Mouse (Mus musculus) lung, adult 2 months (tissue): ENCODE results near the gene Samd14. TPM values are rescaled to one million over a fixed set of nuclear protein-coding genes. Genes with fewer than 3 reads are reported as not detected.
"Not testable (repeated sequence)": the region's sequence is repeated elsewhere in the genome, so short reads cannot be mapped to it uniquely, and the experiment has no call there.

ENCODE experiments used
- DNase-seq: peaks from one replicate; pipeline ENCODE4 v3.0.0; 2022
- H3K4me1 ChIP-seq: fragments of 200-500 bp; 2 replicates; pipeline ENCODE4 v1.6.1; 2011; ENCODE audit warnings: low read length; ENCODE audit not compliant: control insufficient read depth, insufficient read depth
- H3K4me3 ChIP-seq: fragments of 200-500 bp; replicated peaks from 2 replicates; pipeline ENCODE3; 2011; ENCODE audit warnings: low read depth, mild to moderate bottlenecking, control low read depth, low read length; ENCODE audit errors: extremely low read depth
- CTCF ChIP-seq: fragments of 200-500 bp; IDR thresholded peaks from 2 replicates; pipeline ENCODE4 v1.5.1; 2011; ENCODE audit warnings: mild to moderate bottlenecking, low read length, control low read depth; ENCODE audit not compliant: insufficient read depth
- POLR2A ChIP-seq: fragments of 200-500 bp; IDR thresholded peaks from 2 replicates; pipeline ENCODE4 v1.6.1; 2011; ENCODE audit warnings: low read depth, mild to moderate bottlenecking, control low read depth, low read length, borderline replicate concordance; ENCODE audit errors: extremely low read depth
- WGBS: fragments of 180-500 bp; shearing (Covaris S2); methylation state at CpG from one replicate; pipeline ENCODE4 v1.1.7; 2018; 5-methylcytosine and 5-hydroxymethylcytosine counted together
- polyA plus RNA-seq: library from polyadenylated mRNA; depleted of rRNA; stranded (reverse); fragments of >200 nt; gene quantifications from 2 replicates; pipeline ENCODE4 v1.2.3, GENCODE M21; 2012; rRNA removed

The Samd14 gene
- 5.9 and 7.0 TPM in 2 replicates for polyA plus RNA-seq

GRCm38 (mm10) chr11:95009629-95010014, at the start of gene Samd14:
Gene Samd14, plus strand, starts transcription at chr11:95009879.
- peak within 1 kb of the TSS; percentile 59 for H3K4me3 ChIP-seq
- peaks cover 9% of the 10 kb centered on the region for H3K4me1 ChIP-seq
- TF ChIP-seq POLR2A (no peak), CTCF (no peak)
- DNase-seq: no peak
- WGBS: under 1% methylated on average over 31 of the region's 32 CpGs

GRCm38 (mm10) chr11:94962534-94963101, 47.1 kb upstream of the Samd14 start:
- WGBS: 56% methylated on average over 5 of the region's 5 CpGs
- no peak for DNase-seq
- TF ChIP-seq POLR2A: no peak
- no peak for TF ChIP-seq CTCF
- Histone ChIP-seq H3K4me3 (no peak overlapping the region), H3K4me1 (peaks cover 6% of the 10 kb centered on the region; the same call in 1 of the 2 replicates)

GRCm38 (mm10) chr11:94967419-94967818, 42.3 kb upstream of the Samd14 start, which contains the start of gene Hils1:
Gene Hils1, plus strand, starts transcription at chr11:94967593.
- TF ChIP-seq POLR2A (no peak), CTCF (no peak)
- H3K4me3 ChIP-seq: no peak within 1 kb of the TSS
- WGBS: 32% methylated on average over 4 of the region's 4 CpGs
- no peak for DNase-seq
- H3K4me1 ChIP-seq: no peaks in the 10 kb centered on the region

GRCm38 (mm10) chr11:94968187-94968586, 41.5 kb upstream of the Samd14 start:
- TF ChIP-seq POLR2A (no peak), CTCF (no peak)
- WGBS: 73% methylated on average over 7 of the region's 7 CpGs
- Histone ChIP-seq H3K4me3 (no peak overlapping the region), H3K4me1 (no peaks in the 10 kb centered on the region)
- no peak for DNase-seq

DNA sequence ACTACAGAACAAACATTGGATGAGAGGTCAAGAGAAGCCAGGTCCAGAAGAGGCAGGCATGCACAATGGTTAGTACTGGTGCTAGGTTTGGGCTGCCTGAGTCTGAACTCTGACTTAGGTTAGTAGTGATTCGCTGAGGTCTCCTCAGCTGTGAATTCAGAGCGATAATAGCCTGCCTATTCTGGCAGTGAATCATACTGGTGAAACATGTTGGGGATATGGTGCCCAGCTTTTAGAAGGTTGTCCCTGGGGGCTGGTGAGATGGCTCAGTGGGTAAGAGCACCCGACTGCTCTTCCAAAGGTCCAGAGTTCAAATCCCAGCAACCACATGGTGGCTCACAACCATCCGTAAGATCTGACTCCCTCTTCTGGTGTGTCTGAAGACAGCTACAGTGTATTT, 40.0 kb upstream of the Samd14 start:
- H3K4me1 ChIP-seq, H3K4me3 ChIP-seq, DNase-seq: not testable (repeated sequence)
- WGBS: 83% methylated on average over 4 of the region's 4 CpGs

- 52% methylated on average over 15 of the region's 15 CpGs for WGBS
- TF ChIP-seq POLR2A (no peak), CTCF (no peak)
- H3K4me3 ChIP-seq: no peak overlapping the region
- H3K4me1 ChIP-seq: no peaks in the 10 kb centered on the region
- DNase-seq: peak; percentile 69
These were observed 39.3 kb upstream of the Samd14 start for GRCm38 (mm10) chr11:94970210-94970943.

- 63% methylated on average over 16 of the region's 16 CpGs for WGBS
- DNase-seq: no peak
- TF ChIP-seq POLR2A (no peak), CTCF (no peak)
- Histone ChIP-seq H3K4me3 (no peak overlapping the region), H3K4me1 (no peaks in the 10 kb centered on the region)
These were observed 37.6 kb upstream of the Samd14 start for GRCm38 (mm10) chr11:94971895-94972615.

- no peak overlapping the region for H3K4me3 ChIP-seq
- WGBS: 56% methylated on average over 5 of the region's 5 CpGs
- no peak for TF ChIP-seq POLR2A
- TF ChIP-seq CTCF: no peak
- DNase-seq: no peak
- H3K4me1 ChIP-seq: no peaks in the 10 kb centered on the region
These were observed 36.8 kb upstream of the Samd14 start for GRCm38 (mm10) chr11:94972887-94973286.

GRCm38 (mm10) chr11:94973313-94973712, 36.4 kb upstream of the Samd14 start:
- H3K4me3 ChIP-seq: no peak overlapping the region
- no peaks in the 10 kb centered on the region for H3K4me1 ChIP-seq
- no peak for TF ChIP-seq CTCF
- TF ChIP-seq POLR2A: no peak
- WGBS: 59% methylated on average over 4 of the region's 4 CpGs
- DNase-seq: no peak

DNA sequence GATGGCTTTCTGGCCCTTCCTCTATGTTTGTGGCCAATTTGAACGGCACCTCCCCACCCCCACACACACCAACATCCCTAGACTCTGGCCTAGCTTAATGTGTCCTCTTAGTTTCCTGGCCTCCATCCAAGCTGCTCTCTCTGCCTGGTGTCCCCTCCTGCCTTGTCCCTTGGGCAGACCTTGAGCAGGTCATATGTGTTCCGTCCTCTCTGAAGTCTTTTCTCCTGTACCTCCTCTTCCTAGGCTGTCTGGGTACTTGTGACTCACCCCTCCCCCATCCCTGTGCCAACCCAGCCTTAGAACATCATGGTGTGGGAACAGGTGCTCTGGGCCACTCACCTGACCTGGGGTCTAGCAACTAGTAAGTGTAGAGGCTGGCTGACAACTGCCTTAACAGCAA, 34.7 kb upstream of the Samd14 start:
- H3K4me3 ChIP-seq: no peak overlapping the region
- H3K4me1 ChIP-seq: no peaks in the 10 kb centered on the region
- no peak for TF ChIP-seq CTCF
- no peak for TF ChIP-seq POLR2A
- no peak for DNase-seq
- 64% methylated on average over 2 of the region's 2 CpGs for WGBS
